Mouse (Mus musculus): ENCODE results near the gene Adgrf2. TPM values are rescaled to one million over a fixed set of nuclear protein-coding genes. Genes with fewer than 3 reads are reported as not detected.

Adgrf2 gene
- polyA plus RNA-seq, 1 experiment from 2014 or later: not detected

DNA sequence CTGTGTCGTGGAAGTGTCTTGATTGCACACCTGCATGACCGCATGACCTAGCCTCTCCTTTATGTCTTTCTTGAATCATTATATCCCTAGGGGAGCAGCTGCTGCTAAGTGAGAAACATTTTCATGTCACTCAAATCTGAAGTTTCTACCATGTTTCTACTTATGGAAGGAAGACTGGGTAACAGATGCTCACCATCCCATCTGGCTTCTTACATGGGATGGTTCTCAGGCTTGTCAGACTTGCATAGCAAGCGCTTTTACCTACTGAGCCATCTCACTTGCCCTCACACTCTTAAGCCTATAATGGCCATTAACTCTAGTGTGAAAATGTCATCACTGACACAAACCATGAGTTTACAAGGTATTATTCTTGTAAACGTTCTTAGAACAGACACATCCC is 36.4 kb downstream of the Adgrf2 start:
- H3K4me1 ChIP-seq: no peaks in the 10 kb centered on the region
- H3K27me3 ChIP-seq (ENCODE audit: low read depth, poor library complexity, severe bottlenecking): no peaks in the 10 kb centered on the region
- WGBS: 84% methylated on average over 4 of the region's 4 CpGs
- no peak overlapping the region for H3K27ac ChIP-seq
- DNase-seq (ENCODE audit: low spot score): no peak
- H3K4me3 ChIP-seq: no peak overlapping the region
- H3K36me3 ChIP-seq: no peaks in the 10 kb centered on the region
- H3K9me3 ChIP-seq (replicated peaks): no peaks in the 10 kb centered on the region

DNA sequence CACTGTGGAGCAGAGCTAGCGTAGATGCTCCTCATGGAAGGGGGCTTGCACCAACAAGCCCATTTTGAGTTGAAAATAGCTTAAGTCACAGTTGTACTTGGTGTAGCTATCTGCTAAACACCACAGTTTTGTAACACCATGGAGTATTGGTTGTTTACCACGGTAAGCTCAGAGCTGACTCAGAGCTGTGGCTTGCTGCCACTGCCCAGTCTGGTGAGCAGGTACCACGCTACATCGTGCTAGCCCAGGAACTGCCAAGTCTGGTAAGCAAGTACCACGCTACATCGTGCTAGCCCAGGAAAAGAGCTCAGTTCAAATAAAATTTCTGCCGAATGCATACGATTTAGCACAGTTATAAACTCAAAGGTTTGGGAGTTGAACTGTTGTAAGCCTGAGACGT is 39.8 kb downstream of the Adgrf2 start:
- H3K27me3 ChIP-seq (ENCODE audit: low read depth, poor library complexity, severe bottlenecking): no peaks in the 10 kb centered on the region
- no peak for DNase-seq (ENCODE audit: low spot score)
- H3K36me3 ChIP-seq: no peaks in the 10 kb centered on the region
- no peaks in the 10 kb centered on the region for H3K9me3 ChIP-seq (replicated peaks)
- no peaks in the 10 kb centered on the region for H3K4me1 ChIP-seq
- WGBS: 93% methylated on average over 9 of the region's 9 CpGs
- H3K27ac ChIP-seq: no peak overlapping the region
- no peak overlapping the region for H3K4me3 ChIP-seq

DNA sequence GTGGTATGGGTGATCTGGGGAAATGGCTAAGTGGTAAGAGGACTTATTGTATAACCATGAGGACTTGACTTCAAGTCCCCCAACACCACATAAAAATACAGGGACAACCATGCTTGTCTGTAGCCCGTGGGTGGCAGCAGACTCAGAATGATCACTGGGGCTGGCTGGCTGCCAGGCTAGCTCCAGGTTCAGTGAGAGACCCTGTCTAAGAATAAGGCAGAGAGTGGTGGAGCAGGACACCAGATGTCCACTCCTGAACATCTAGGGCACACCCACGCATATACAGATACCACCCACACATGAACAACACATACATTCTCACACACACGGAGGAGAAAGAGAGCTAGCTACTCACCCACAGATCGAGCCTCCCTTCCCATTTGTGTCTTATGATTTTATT is 47.2 kb downstream of the Adgrf2 start:
- H3K27ac ChIP-seq: no peak overlapping the region
- 90% methylated on average over 4 of the region's 4 CpGs for WGBS
- DNase-seq (ENCODE audit: low spot score): no peak
- H3K36me3 ChIP-seq: no peaks in the 10 kb centered on the region
- no peaks in the 10 kb centered on the region for H3K4me1 ChIP-seq
- no peaks in the 10 kb centered on the region for H3K27me3 ChIP-seq (ENCODE audit: low read depth, poor library complexity, severe bottlenecking)
- H3K9me3 ChIP-seq (replicated peaks): no peaks in the 10 kb centered on the region
- no peak overlapping the region for H3K4me3 ChIP-seq

- WGBS: 91% methylated on average over 10 of the region's 10 CpGs
- Histone ChIP-seq H3K4me1 (no peaks in the 10 kb centered on the region), H3K4me3 (no peak within 1 kb of the TSS), H3K27ac (no peak within 1 kb of the TSS), H3K36me3 (no peaks in the 10 kb centered on the region), H3K27me3 (ENCODE audit: low read depth, poor library complexity, severe bottlenecking) (no peaks in the 10 kb centered on the region), H3K9me3 (replicated peaks) (no peaks in the 10 kb centered on the region)
- DNase-seq (ENCODE audit: low spot score): no peak
Measured at GRCm38 (mm10) chr17:42692136-42692535, 49.8 kb downstream of the Adgrf2 start, which contains the start of gene Adgrf4. Adgrf4 (minus strand) TSS chr17:42692284.

DNA sequence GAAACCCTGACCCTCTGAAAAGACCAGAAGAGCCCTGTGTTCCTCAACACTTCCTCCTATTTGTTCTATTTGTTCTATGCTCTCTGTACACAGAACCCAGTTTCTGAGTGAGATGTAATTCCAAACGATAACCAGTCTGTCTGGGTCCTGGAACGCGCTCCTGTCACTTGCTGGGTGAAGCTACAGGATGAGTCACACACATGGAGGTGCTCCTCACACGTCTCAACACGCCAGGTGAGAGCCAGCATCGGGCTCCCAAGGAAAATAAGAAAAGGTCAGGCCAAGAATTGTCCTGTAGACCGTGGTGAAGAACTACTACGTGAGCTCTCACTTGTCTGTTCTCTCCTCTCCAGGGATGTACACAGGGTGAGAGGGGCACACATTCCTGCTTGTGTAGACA is 51.4 kb downstream of the Adgrf2 start:
- DNase-seq (ENCODE audit: low spot score): no peak
- Histone ChIP-seq H3K36me3 (no peaks in the 10 kb centered on the region), H3K4me3 (no peak overlapping the region), H3K4me1 (no peaks in the 10 kb centered on the region), H3K27me3 (ENCODE audit: low read depth, poor library complexity, severe bottlenecking) (no peaks in the 10 kb centered on the region), H3K9me3 (replicated peaks) (no peaks in the 10 kb centered on the region), H3K27ac (no peak overlapping the region)
- 89% methylated on average over 8 of the region's 8 CpGs for WGBS

Other genes with a start within 250 kb of the Adgrf2 start
- gene Opn5, start 130.8 kb downstream of the Adgrf2 start, polyA plus RNA-seq (2016; fragmentation: Nextera tagmentation; extraction: Ambion mirVana): not detected in 2 replicates
- gene Adgrf4, start 49.9 kb downstream of the Adgrf2 start, polyA plus RNA-seq (2016; fragmentation: Nextera tagmentation; extraction: Ambion mirVana): not detected in 2 replicates
- 14.9 and 15.9 TPM in 2 replicates for gene Cd2ap, start 134.5 kb upstream of the Adgrf2 start, polyA plus RNA-seq (2016; fragmentation: Nextera tagmentation; extraction: Ambion mirVana)

Data from limb, embryonic 10.5 days (tissue).